Mouse (Mus musculus): Measurements from ENCODE around the gene Ypel2. TPM values are rescaled to one million over a fixed set of nuclear protein-coding genes. Genes with fewer than 3 reads are reported as not detected.

Gene Ypel2
- total RNA-seq, 2 experiments from 2014 or later: 6.0 to 6.4 TPM

DNA sequence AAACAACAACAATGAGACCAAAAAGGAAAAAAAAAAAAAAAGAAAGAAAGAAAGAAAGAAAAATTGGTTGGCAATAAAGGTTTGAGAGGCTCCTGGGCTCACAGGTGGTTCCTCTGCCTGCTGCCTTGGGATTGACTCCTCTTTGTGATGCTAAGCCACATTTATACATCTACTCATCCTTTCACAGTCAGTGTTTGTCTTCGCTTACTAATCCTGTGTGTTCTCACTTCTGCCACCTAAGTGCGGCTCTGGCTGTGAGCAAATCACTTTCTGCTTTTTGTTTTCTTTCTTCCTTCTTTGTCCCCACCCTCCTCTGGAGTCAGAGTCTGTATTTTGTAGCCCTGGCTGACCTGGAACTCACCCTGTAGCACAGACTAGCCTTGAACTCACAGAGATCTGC, 2.8 kb upstream of the Ypel2 start:
- DNase-seq: no peak
- intact Hi-C loops (cut with DNase I): loop anchor here (10.0 kb wide), 2 partner anchors 101 to 191 kb away; partner anchors contain the start of gene Dhx40

DNA sequence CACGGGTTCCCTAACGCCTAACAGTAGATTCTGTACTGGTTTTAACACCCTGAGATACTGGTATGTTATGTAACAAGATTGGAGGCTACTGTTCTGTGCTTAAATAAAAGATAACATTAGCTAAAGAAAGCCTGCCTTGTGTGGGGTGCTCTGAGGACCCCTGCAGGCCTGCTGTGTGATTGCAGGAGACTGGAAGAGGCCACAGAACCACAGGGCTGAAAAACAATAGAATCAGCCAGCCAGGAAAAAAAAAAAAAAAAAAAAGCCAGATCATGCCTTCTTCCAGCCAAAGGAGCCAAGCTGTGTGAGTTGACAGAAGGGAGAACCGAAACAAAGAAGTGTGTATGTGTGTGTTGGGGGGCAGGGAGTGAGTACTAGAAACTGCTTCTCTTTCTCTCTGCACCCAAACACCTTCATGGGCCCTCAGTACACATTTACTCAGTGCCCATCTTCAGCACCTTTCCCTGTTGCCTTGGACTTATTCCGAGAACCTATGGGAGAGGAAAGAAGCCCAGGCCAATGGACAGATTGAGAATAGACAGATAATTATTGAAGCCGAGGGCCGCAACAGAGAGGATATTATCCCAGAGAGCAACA, 2.2 kb upstream of the Ypel2 start:
- DNase-seq: peak; percentile 56
- intact Hi-C loops (cut with DNase I): loop anchor here (10.0 kb wide), 2 partner anchors 101 to 191 kb away; partner anchors contain the start of gene Dhx40

DNA sequence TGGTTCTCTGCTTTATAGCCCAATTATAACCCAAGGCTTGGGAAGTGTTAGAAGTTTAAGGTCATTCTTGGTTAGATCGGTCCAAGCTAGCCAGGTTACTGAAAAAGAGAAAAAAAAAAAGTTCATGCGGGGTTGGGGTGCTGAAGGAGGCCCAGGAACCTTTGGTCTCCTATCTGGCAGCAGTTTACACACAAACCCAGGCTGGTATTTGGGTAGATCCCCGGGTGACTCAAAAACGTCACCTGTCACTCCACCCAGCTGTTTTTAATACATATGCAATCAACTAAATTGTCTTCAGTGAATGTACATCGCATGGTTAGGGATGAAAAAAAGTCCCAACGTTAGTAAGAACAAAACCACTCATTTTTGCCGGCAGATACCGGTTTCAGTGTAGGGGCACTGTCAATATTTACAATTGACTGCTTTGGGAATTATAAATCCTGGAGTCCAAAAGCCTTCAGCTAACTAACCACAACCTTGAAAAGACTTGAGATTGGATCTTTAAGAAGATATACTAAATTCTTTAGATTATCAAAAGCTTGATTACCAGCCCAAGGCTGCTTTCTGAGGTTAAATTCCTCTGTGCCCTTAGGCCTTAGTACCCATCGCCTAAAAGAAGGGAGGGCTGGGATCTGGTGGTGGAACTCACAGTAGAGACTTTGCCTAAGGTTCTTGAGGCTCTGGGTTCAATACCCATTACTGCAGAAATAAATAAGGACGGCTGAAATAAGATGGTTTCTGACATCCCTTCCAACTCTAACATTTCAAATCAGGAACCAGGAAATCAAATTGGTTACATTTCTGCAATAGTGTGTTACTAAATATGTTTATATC, 1.5 kb upstream of the Ypel2 start:
- intact Hi-C loops (cut with DNase I): loop anchor here (10.0 kb wide), 2 partner anchors 100 to 190 kb away; partner anchors contain the start of gene Dhx40
- DNase-seq: no peak

- no peak for DNase-seq
- intact Hi-C loops (cut with DNase I): loop anchor here (10.0 kb wide), 2 partner anchors 100 to 190 kb away; partner anchors contain the start of gene Dhx40
Observed at GRCm38 (mm10) chr11:86994330-86994729, 823 bp upstream of the Ypel2 start.

- DNase-seq: no peak
Observed at GRCm38 (mm10) chr11:86992461-86992988, 982 bp downstream of the Ypel2 start.

GRCm38 (mm10) chr11:86991241-86991640, 2.3 kb downstream of the Ypel2 start:
- DNase-seq: no peak

More at GRCm38 (mm10) chr11:86992461-86992988, 982 bp downstream of the Ypel2 start:
- intact Hi-C loops (cut with DNase I): loop anchor here (10.0 kb wide), 2 partner anchors 98 to 188 kb away; partner anchors contain the start of gene Dhx40

DNA sequence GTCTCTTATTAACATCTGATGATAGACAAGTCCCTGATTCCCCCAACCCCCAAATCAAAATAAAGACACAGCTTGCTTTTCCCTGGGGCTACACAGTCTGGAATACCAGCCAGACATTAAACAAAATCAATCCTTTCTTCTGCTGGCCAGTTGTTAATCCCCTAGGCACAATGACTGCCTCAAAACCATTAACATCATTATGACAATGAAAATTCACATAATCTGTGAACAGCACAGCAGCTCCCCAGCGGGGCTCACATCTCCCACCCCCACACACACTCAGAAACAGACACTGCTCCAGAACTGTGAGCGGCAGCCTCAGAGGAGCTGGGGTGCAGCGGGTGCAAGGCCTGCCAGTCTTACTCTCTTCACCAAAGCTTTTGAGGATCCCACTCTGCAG, 3.2 kb downstream of the Ypel2 start:
- intact Hi-C loops (cut with DNase I): loop anchor here (10.0 kb wide), 2 partner anchors 96 to 186 kb away; partner anchors contain the start of gene Dhx40
- DNase-seq: no peak

More at GRCm38 (mm10) chr11:86991241-86991640, 2.3 kb downstream of the Ypel2 start:
- intact Hi-C loops (cut with DNase I): loop anchor here (10.0 kb wide), 2 partner anchors 96 to 186 kb away; partner anchors contain the start of gene Dhx40

DNA sequence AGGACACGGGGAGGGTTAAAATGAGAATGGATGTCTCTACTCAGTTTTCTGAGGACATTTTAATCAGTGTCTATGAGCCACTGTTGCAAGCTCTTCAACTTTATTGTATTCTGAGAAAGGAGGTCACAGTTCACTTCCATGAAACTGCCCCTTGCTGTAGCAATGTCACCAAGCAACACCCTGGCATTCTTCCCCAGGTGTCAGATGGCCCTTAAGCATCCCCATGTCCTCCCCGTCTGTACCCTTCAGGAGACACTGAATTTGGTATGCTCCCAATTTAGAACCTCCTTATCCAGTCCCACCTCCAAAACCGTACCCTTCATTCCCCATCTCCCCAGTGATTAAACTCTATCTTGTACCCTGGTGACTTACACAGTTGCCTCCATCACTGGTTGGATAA, 8.5 kb downstream of the Ypel2 start:
- intact Hi-C loops (cut with DNase I): no loop called here
- DNase-seq: no peak

- no peak for DNase-seq
- intact Hi-C loops (cut with DNase I): no loop called here
Observed at GRCm38 (mm10) chr11:86983056-86983455, 10.5 kb downstream of the Ypel2 start.

DNA sequence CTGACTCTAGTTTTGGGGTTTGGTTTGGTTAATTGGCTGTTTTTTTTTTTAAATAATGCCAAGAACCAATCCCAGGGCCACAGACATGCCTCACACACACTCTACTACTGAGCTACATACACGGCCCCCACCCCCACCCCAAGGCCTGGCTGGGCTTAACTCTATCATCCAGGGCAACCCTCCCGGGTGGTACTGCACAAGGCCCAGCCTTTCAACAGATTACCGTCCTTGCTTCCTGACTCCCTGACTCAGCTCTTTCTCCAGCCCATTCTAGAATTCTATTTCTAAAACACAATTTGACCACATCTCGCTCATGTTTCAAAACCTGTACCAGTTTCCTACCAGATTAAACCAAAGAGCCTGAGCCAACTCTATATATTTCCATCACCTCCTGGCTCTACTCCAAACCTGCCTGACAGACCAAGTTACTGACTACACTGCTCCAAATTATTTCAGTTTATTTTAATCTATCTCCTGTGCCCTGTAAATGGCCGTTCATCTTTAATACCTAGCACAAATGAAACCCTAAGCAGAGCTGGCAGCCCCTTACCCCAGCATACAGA, 12.2 kb downstream of the Ypel2 start:
- intact Hi-C loops (cut with DNase I): no loop called here
- no peak for DNase-seq

DNA sequence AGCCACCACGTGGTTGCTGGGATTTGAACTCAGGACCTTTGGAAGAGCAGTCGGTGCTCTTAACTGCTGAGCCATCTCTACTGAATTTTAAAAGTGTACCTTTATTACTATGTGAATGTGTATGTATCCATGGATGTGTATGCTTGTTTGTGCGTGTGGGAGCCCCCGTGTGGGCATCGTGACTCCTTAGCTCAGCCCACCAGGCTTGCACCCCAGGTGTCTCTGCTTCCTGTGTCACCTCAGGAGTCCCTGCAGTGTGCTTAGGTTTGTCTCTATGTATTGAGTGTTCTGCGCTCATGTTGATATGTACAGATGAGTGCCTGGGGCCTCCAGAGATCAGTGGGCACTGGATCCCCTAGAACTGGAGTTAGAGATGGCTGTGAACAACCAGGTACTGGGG, 13.0 kb downstream of the Ypel2 start:
- no peak for DNase-seq
- intact Hi-C loops (cut with DNase I): no loop called here

GRCm38 (mm10) chr11:86979799-86980198, 13.7 kb downstream of the Ypel2 start:
- DNase-seq: no peak
- intact Hi-C loops (cut with DNase I): no loop called here

- intact Hi-C loops (cut with DNase I): no loop called here
Observed at GRCm38 (mm10) chr11:86977242-86977641, 16.3 kb downstream of the Ypel2 start.

GRCm38 (mm10) chr11:86974401-86974800, 19.1 kb downstream of the Ypel2 start:
- no peak for DNase-seq
- intact Hi-C loops (cut with DNase I): no loop called here

More at GRCm38 (mm10) chr11:86977242-86977641, 16.3 kb downstream of the Ypel2 start:
- no peak for DNase-seq

DNA sequence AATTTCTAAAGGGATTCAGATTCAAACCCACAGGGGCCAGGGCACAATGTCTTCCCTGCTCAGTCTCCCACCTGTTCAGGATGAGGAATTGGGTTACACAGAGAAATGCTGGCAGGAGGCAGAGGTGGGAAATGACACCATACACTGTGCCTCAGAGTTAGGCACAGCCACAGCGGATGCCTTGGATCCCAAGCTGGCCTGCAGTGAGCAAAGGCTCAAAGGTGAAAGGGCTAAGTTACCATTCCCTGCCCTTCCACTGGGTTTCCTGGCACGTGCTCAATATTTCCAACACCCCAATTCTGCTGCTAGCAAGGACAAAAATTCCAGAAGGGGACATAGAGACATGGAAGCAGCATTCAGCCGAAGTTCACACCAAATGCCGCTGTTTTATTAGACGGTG, 20.3 kb downstream of the Ypel2 start:
- intact Hi-C loops (cut with DNase I): no loop called here
- DNase-seq: no peak

DNA sequence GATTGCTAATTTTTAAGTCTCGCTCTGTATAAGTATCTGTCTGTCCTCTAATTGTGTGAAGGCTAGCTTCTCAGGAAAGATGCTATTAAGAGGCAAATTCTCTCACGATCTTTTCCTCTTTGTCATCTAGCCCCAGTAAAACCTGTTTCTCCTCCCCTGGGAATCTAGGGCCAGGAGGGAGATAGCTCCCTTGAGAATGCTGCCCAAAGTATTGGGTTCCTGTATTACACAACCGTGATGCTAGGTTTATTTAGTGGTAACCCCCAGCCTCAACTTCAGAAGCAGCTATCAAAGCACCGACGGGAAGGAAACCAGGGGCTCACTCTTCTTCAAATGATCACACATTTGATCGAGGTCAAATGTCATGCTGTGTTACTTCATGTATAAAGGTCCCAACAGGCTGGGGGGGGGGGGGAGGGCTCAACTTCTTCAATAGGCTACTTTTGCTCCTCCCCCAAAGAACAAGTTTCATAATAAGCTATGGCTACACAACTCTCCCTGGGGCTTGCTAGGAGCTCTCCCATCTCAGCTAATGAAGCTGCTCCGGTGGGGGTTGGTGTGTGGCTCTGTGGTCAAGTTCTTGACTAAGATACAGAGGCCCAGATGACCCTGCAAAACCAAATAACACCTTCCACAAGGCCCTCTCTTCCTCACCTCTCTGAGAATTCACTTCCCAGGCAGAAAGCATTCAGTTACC, 22.3 kb downstream of the Ypel2 start:
- intact Hi-C loops (cut with DNase I): no loop called here
- DNase-seq: no peak

- intact Hi-C loops (cut with DNase I): no loop called here
- DNase-seq: no peak
Observed at GRCm38 (mm10) chr11:86969041-86969821, 24.3 kb downstream of the Ypel2 start.

GRCm38 (mm10) chr11:86967506-86967905, 26.0 kb downstream of the Ypel2 start:
- intact Hi-C loops (cut with DNase I): no loop called here
- no peak for DNase-seq

DNA sequence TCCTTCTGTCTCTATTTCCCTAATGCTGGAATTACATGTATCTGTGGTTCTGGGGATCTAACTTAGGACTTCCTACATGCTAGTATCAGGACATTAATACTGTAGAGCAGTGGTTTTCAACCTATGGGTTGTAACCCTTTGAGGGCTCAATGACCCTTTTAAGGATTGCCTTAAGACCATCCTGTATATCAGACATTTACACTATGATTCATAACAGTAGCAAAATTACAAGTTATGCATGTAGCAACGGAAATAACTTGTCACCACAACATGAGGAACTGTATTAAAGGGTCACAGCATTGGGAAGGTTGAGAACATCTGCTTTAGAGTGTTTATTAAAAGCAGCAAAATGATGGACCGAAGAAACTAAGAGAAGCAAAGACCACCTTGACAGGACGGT, 26.8 kb downstream of the Ypel2 start:
- intact Hi-C loops (cut with DNase I): no loop called here

GRCm38 (mm10) chr11:86965079-86965478, 28.4 kb downstream of the Ypel2 start:
- intact Hi-C loops (cut with DNase I): no loop called here
- no peak for DNase-seq

More for the DNA sequence above, 26.8 kb downstream of the Ypel2 start:
- DNase-seq: no peak

All from left cerebral cortex, postnatal 4 days (tissue).